Mouse (Mus musculus): ENCODE measurements around the gene Islr2. TPM values are rescaled to one million over a fixed set of nuclear protein-coding genes. Genes with fewer than 3 reads are reported as not detected.
A peak's percentile ranks its signal among the peaks of the same experiment; 100 is the strongest.

The Islr2 gene
- polyA plus RNA-seq, 1 experiment from 2014 or later, result 18.1 TPM

- Histone ChIP-seq H3K27me3 (ENCODE audit: control insufficient read depth, insufficient read depth, low read length) (no peaks in the 10 kb centered on the region), H3K4me1 (replicated peaks; ENCODE audit: control insufficient read depth, insufficient read depth, low read length) (0 out of 2 replicates have a peak, but pooled peaks cover 2% of the 10 kb centered on the region), H3K36me3 (ENCODE audit: control insufficient read depth, insufficient read depth, low read length) (no peaks in the 10 kb centered on the region), H3K9me3 (ENCODE audit: control insufficient read depth, low read length) (no peaks in the 10 kb centered on the region), H3K4me3 (ENCODE audit: low read depth, low read length) (no peak overlapping the region), H3K9ac (ENCODE audit: low read length) (no peak overlapping the region), H3K27ac (ENCODE audit: low read depth, low read length) (no peak overlapping the region), H3K4me2 (ENCODE audit: low read depth, low read length, severe bottlenecking) (no peak overlapping the region)
- 89% methylated on average over 22 of the region's 22 CpGs for WGBS
- DNase-seq (ENCODE audit: low spot score) (peak; percentile 46), ATAC-seq (replicated peaks; ENCODE audit: low FRiP score) (no peak)
Observed at GRCm38 (mm10) chr9:58156819-58157560, 47.1 kb downstream of the Islr2 start.

GRCm38 (mm10) chr9:58155366-58155765 is 48.8 kb downstream of the Islr2 start:
- Histone ChIP-seq H3K27me3 (ENCODE audit: control insufficient read depth, insufficient read depth, low read length) (no peaks in the 10 kb centered on the region), H3K4me1 (replicated peaks; ENCODE audit: control insufficient read depth, insufficient read depth, low read length) (0 out of 2 replicates have a peak, but pooled peaks cover 2% of the 10 kb centered on the region), H3K27ac (ENCODE audit: low read depth, low read length) (no peak overlapping the region), H3K4me3 (ENCODE audit: low read depth, low read length) (no peak overlapping the region), H3K9me3 (ENCODE audit: control insufficient read depth, low read length) (no peaks in the 10 kb centered on the region), H3K4me2 (ENCODE audit: low read depth, low read length, severe bottlenecking) (no peak overlapping the region), H3K36me3 (ENCODE audit: control insufficient read depth, insufficient read depth, low read length) (no peaks in the 10 kb centered on the region), H3K9ac (ENCODE audit: low read length) (no peak overlapping the region)
- 76% methylated on average over 3 of the region's 3 CpGs for WGBS
- ATAC-seq (replicated peaks; ENCODE audit: low FRiP score), result no peak
- DNase-seq (ENCODE audit: low spot score), result no peak

GRCm38 (mm10) chr9:58153095-58153494 is 51.0 kb downstream of the Islr2 start:
- 0 out of 2 replicates have a peak, but pooled peaks cover 2% of the 10 kb centered on the region for H3K4me1 ChIP-seq (replicated peaks; ENCODE audit: control insufficient read depth, insufficient read depth, low read length)
- no peaks in the 10 kb centered on the region for H3K9me3 ChIP-seq (ENCODE audit: control insufficient read depth, low read length)
- H3K36me3 ChIP-seq (ENCODE audit: control insufficient read depth, insufficient read depth, low read length), result no peaks in the 10 kb centered on the region
- no peak overlapping the region for H3K4me2 ChIP-seq (ENCODE audit: low read depth, low read length, severe bottlenecking)
- DNase-seq (ENCODE audit: low spot score) (no peak), ATAC-seq (replicated peaks; ENCODE audit: low FRiP score) (no peak)
- H3K4me3 ChIP-seq (ENCODE audit: low read depth, low read length), result no peak overlapping the region
- no peaks in the 10 kb centered on the region for H3K27me3 ChIP-seq (ENCODE audit: control insufficient read depth, insufficient read depth, low read length)
- no peak overlapping the region for H3K9ac ChIP-seq (ENCODE audit: low read length)
- H3K27ac ChIP-seq (ENCODE audit: low read depth, low read length), result no peak overlapping the region
- 90% methylated on average over 3 of the region's 3 CpGs for WGBS

GRCm38 (mm10) chr9:58150733-58151361 is 53.3 kb downstream of the Islr2 start:
- ATAC-seq (replicated peaks; ENCODE audit: low FRiP score) (no peak), DNase-seq (ENCODE audit: low spot score) (no peak)
- Histone ChIP-seq H3K4me2 (ENCODE audit: low read depth, low read length, severe bottlenecking) (no peak overlapping the region), H3K27me3 (ENCODE audit: control insufficient read depth, insufficient read depth, low read length) (no peaks in the 10 kb centered on the region), H3K27ac (ENCODE audit: low read depth, low read length) (no peak overlapping the region), H3K4me1 (replicated peaks; ENCODE audit: control insufficient read depth, insufficient read depth, low read length) (0 out of 2 replicates have a peak, but pooled peaks cover 2% of the 10 kb centered on the region), H3K9ac (ENCODE audit: low read length) (no peak overlapping the region), H3K9me3 (ENCODE audit: control insufficient read depth, low read length) (no peaks in the 10 kb centered on the region), H3K4me3 (ENCODE audit: low read depth, low read length) (no peak overlapping the region), H3K36me3 (ENCODE audit: control insufficient read depth, insufficient read depth, low read length) (no peaks in the 10 kb centered on the region)
- 79% methylated on average over 4 of the region's 4 CpGs for WGBS

GRCm38 (mm10) chr9:58148806-58149205 is 55.3 kb downstream of the Islr2 start:
- Histone ChIP-seq H3K9ac (ENCODE audit: low read length) (no peak overlapping the region), H3K27me3 (ENCODE audit: control insufficient read depth, insufficient read depth, low read length) (no peaks in the 10 kb centered on the region), H3K4me3 (ENCODE audit: low read depth, low read length) (no peak overlapping the region), H3K9me3 (ENCODE audit: control insufficient read depth, low read length) (no peaks in the 10 kb centered on the region), H3K36me3 (ENCODE audit: control insufficient read depth, insufficient read depth, low read length) (no peaks in the 10 kb centered on the region), H3K4me1 (replicated peaks; ENCODE audit: control insufficient read depth, insufficient read depth, low read length) (peaks cover 4% of the 10 kb centered on the region; the same call in 1 of the 2 replicates), H3K27ac (ENCODE audit: low read depth, low read length) (no peak overlapping the region), H3K4me2 (ENCODE audit: low read depth, low read length, severe bottlenecking) (no peak overlapping the region)
- DNase-seq (ENCODE audit: low spot score) (no peak), ATAC-seq (replicated peaks; ENCODE audit: low FRiP score) (no peak)
- WGBS, result 68% methylated on average over 2 of the region's 2 CpGs

Small RNAs within 50 kb of the gene (microRNA-seq; reads per million reads assigned to microRNA genes)
- gene Mir6385 (ENCODE audit: insufficient number of aligned reads), result not detected

Other genes with a start within 250 kb of the Islr2 start
- gene Cyp11a1, start 197.9 kb downstream of the Islr2 start, polyA plus RNA-seq (2014; fragmentation: Nextera tagmentation; extraction: Ambion mirVana), result not detected in 2 replicates
- gene Stra6, start 140.5 kb downstream of the Islr2 start, polyA plus RNA-seq (2014; fragmentation: Nextera tagmentation; extraction: Ambion mirVana), result 18.0 and 21.8 TPM in 2 replicates
- 0.88 and 1.1 TPM in 2 replicates for gene Ccdc33, start 85.5 kb downstream of the Islr2 start, polyA plus RNA-seq (2014; fragmentation: Nextera tagmentation; extraction: Ambion mirVana)
- gene Islr, start within 50 bp of the Islr2 start, polyA plus RNA-seq (2014; fragmentation: Nextera tagmentation; extraction: Ambion mirVana), result 9.4 and 11.7 TPM in 2 replicates
- gene Pml, start 45.5 kb upstream of the Islr2 start, polyA plus RNA-seq (2014; fragmentation: Nextera tagmentation; extraction: Ambion mirVana), result 13.6 and 13.7 TPM in 2 replicates
- gene Stoml1, start 48.8 kb upstream of the Islr2 start, polyA plus RNA-seq (2014; fragmentation: Nextera tagmentation; extraction: Ambion mirVana), result 37.6 and 39.4 TPM in 2 replicates
- 10.2 and 13.0 TPM in 2 replicates for gene Loxl1, start 108.9 kb upstream of the Islr2 start, polyA plus RNA-seq (2014; fragmentation: Nextera tagmentation; extraction: Ambion mirVana)
- not detected in 2 replicates for gene Tbc1d21, start 166.1 kb upstream of the Islr2 start, polyA plus RNA-seq (2014; fragmentation: Nextera tagmentation; extraction: Ambion mirVana)

All from forebrain, embryonic 11.5 days (tissue).